Mouse (Mus musculus) lung, adult 2 months (tissue): ENCODE results near the gene Cox8a.

ENCODE experiments used
- CTCF ChIP-seq: fragments of 200-500 bp; IDR thresholded peaks from 2 replicates; pipeline ENCODE4 v1.5.1; 2011; ENCODE audit warnings: mild to moderate bottlenecking, low read length, control low read depth; ENCODE audit not compliant: insufficient read depth
- POLR2A ChIP-seq: fragments of 200-500 bp; IDR thresholded peaks from 2 replicates; pipeline ENCODE4 v1.6.1; 2011; ENCODE audit warnings: low read depth, mild to moderate bottlenecking, control low read depth, low read length, borderline replicate concordance; ENCODE audit errors: extremely low read depth

- TF ChIP-seq CTCF (no peak), POLR2A (no peak)
These were observed 45.2 kb downstream of the Cox8a start for GRCm38 (mm10) chr19:7172051-7172866.
